Mouse (Mus musculus): ENCODE results near the gene Msantd3. TPM values are rescaled to one million over a fixed set of nuclear protein-coding genes. Genes with fewer than 3 reads are reported as not detected.

Msantd3 gene
- polyA plus RNA-seq (2012; fragmentation: generic; extraction: Trizol): 47.3 TPM
- long read RNA-seq, experiment 1, transcript Msantd3-202 (3 exons, 1,378 nt): major isoform, 13 of 28 reads
- long read RNA-seq, experiment 1, transcript Msantd3-203 (3 exons, 1,597 nt): minor isoform, 10 of 28 reads
- long read RNA-seq, experiment 1, partial matches to known transcripts: 4 of 28 reads
- long read RNA-seq, experiment 1, other reads (novel, unspliced or antisense): 1 of 28 reads
- long read RNA-seq, experiment 2, transcript Msantd3-203 (3 exons, 1,597 nt): minor isoform, 22 of 98 reads
- long read RNA-seq, experiment 2, transcript Msantd3-202 (3 exons, 1,378 nt): major isoform, 66 of 98 reads
- long read RNA-seq, experiment 2, partial matches to known transcripts: 1 of 98 reads
- long read RNA-seq, experiment 2, other reads (novel, unspliced or antisense): 9 of 98 reads

- Histone ChIP-seq H3K27me3 (ENCODE audit: control insufficient read depth, insufficient read depth, insufficient read length) (no peaks in the 10 kb centered on the region), H3K79me3 (ENCODE audit: low read depth) (peaks cover 38% of the 10 kb centered on the region), H3K36me3 (ENCODE audit: control insufficient read depth, insufficient read depth) (peaks cover 3% of the 10 kb centered on the region), H3K79me2 (ENCODE audit: control insufficient read depth, insufficient read depth) (peaks cover 53% of the 10 kb centered on the region), H3K4me3 (ENCODE audit: insufficient read depth, poor library complexity, severe bottlenecking) (peak within 1 kb of the TSS; percentile 58), H3ac (ENCODE audit: control insufficient read depth, insufficient read length, low read depth) (peak within 1 kb of the TSS; percentile 65)
- no peak for TF ChIP-seq MYOD1 (IDR thresholded peaks at IDR 0.05; ENCODE audit: control insufficient read depth, insufficient read length, low read depth)
- no peak for TF ChIP-seq MYOG (IDR thresholded peaks at IDR 0.05; ENCODE audit: control insufficient read depth, extremely low read depth, insufficient read length)
- TF ChIP-seq USF1 (IDR thresholded peaks at IDR 0.05; ENCODE audit: low read depth): no peak
- TF ChIP-seq MAX (IDR thresholded peaks at IDR 0.05): no peak
- TF ChIP-seq CEBPB (IDR thresholded peaks at IDR 0.05; ENCODE audit: low read depth): no peak
- no peak for TF ChIP-seq FOSL1 (IDR thresholded peaks at IDR 0.05; ENCODE audit: insufficient read depth, low read length, poor library complexity, severe bottlenecking)
- TF ChIP-seq CTCF (IDR thresholded peaks at IDR 0.05; ENCODE audit: control insufficient read depth, insufficient read depth, insufficient read length): no peak
Observed at GRCm38 (mm10) chr4:48539841-48540575, at the start of gene Msantd3. Gene Msantd3 (plus strand): TSS chr4:48539935.

GRCm38 (mm10) chr4:48491290-48491743, 48.4 kb upstream of the Msantd3 start:
- no peaks in the 10 kb centered on the region for H3K36me3 ChIP-seq (ENCODE audit: control insufficient read depth, insufficient read depth)
- no peak overlapping the region for H3ac ChIP-seq (ENCODE audit: control insufficient read depth, insufficient read length, low read depth)
- H3K4me3 ChIP-seq (ENCODE audit: insufficient read depth, poor library complexity, severe bottlenecking): no peak overlapping the region
- H3K79me3 ChIP-seq (ENCODE audit: low read depth): no peaks in the 10 kb centered on the region
- no peaks in the 10 kb centered on the region for H3K27me3 ChIP-seq (ENCODE audit: control insufficient read depth, insufficient read depth, insufficient read length)
- H3K79me2 ChIP-seq (ENCODE audit: control insufficient read depth, insufficient read depth): no peaks in the 10 kb centered on the region
- TF ChIP-seq MYOG (IDR thresholded peaks at IDR 0.05; ENCODE audit: control insufficient read depth, extremely low read depth, insufficient read length): no peak
- TF ChIP-seq CEBPB (IDR thresholded peaks at IDR 0.05; ENCODE audit: low read depth): no peak
- no peak for TF ChIP-seq MYOD1 (IDR thresholded peaks at IDR 0.05; ENCODE audit: control insufficient read depth, insufficient read length, low read depth)

DNA sequence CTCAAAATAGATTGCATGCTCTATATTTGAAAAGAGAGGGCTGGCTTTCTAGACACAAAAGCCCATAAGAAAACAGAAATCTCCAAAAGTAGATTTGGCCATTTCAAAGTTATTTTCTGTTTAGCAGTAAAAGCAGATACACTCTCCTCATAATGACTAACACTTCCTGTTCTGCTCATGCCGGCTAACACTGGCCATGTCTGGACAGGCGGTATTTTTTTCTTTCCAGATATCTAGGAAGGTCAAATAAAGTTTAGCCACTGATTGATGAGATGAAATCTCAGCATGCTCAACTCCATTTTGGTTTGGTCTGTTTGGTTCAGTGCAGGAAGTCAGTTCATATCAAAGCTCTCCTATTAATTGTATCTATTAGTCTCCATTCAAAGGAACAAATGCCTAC, 47.2 kb upstream of the Msantd3 start:
- Histone ChIP-seq H3K79me3 (ENCODE audit: low read depth) (no peaks in the 10 kb centered on the region), H3K79me2 (ENCODE audit: control insufficient read depth, insufficient read depth) (no peaks in the 10 kb centered on the region), H3ac (ENCODE audit: control insufficient read depth, insufficient read length, low read depth) (no peak overlapping the region), H3K4me3 (ENCODE audit: insufficient read depth, poor library complexity, severe bottlenecking) (no peak overlapping the region), H3K27me3 (ENCODE audit: control insufficient read depth, insufficient read depth, insufficient read length) (no peaks in the 10 kb centered on the region), H3K36me3 (ENCODE audit: control insufficient read depth, insufficient read depth) (no peaks in the 10 kb centered on the region)
- TF ChIP-seq MYOG (IDR thresholded peaks at IDR 0.05; ENCODE audit: control insufficient read depth, extremely low read depth, insufficient read length) (no peak), CEBPB (IDR thresholded peaks at IDR 0.05; ENCODE audit: low read depth) (no peak), MAX (IDR thresholded peaks at IDR 0.05) (no peak), USF1 (IDR thresholded peaks at IDR 0.05; ENCODE audit: low read depth) (no peak), MYOD1 (IDR thresholded peaks at IDR 0.05; ENCODE audit: control insufficient read depth, insufficient read length, low read depth) (no peak), FOSL1 (IDR thresholded peaks at IDR 0.05; ENCODE audit: insufficient read depth, low read length, poor library complexity, severe bottlenecking) (no peak), CTCF (IDR thresholded peaks at IDR 0.05; ENCODE audit: control insufficient read depth, insufficient read depth, insufficient read length) (no peak)

- H3K27me3 ChIP-seq (ENCODE audit: control insufficient read depth, insufficient read depth, insufficient read length): no peaks in the 10 kb centered on the region
- no peak overlapping the region for H3ac ChIP-seq (ENCODE audit: control insufficient read depth, insufficient read length, low read depth)
- TF ChIP-seq MYOG (IDR thresholded peaks at IDR 0.05; ENCODE audit: control insufficient read depth, extremely low read depth, insufficient read length) (no peak), MAX (IDR thresholded peaks at IDR 0.05) (no peak)
- H3K4me3 ChIP-seq (ENCODE audit: insufficient read depth, poor library complexity, severe bottlenecking): no peak overlapping the region
- H3K79me2 ChIP-seq (ENCODE audit: control insufficient read depth, insufficient read depth): no peaks in the 10 kb centered on the region
- H3K79me3 ChIP-seq (ENCODE audit: low read depth): no peaks in the 10 kb centered on the region
- H3K36me3 ChIP-seq (ENCODE audit: control insufficient read depth, insufficient read depth): no peaks in the 10 kb centered on the region
Observed at GRCm38 (mm10) chr4:48510861-48511260, 28.9 kb upstream of the Msantd3 start.

DNA sequence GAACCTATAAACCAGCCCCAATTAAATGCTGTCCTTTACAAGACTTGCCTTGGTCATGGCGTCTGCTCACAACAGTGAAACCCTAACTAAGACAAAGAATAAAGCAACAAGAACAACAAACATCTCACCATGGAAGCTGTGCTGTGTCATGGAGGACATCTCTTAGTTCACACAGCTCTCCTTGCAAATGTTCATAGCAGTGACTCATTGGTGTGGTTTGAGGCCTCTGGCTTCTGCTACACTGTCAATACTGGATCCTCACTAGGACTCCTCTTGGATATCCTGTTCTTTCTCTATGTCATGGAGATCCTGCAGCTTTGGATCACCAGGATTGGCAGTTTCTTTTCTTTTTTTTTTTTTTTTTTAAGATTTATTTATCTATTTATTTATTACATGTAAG, 10.2 kb upstream of the Msantd3 start:
- TF ChIP-seq FOSL1 (IDR thresholded peaks at IDR 0.05; ENCODE audit: insufficient read depth, low read length, poor library complexity, severe bottlenecking) (no peak), MYOG (IDR thresholded peaks at IDR 0.05; ENCODE audit: control insufficient read depth, extremely low read depth, insufficient read length) (no peak), MAX (IDR thresholded peaks at IDR 0.05) (no peak), CEBPB (IDR thresholded peaks at IDR 0.05; ENCODE audit: low read depth) (no peak), USF1 (IDR thresholded peaks at IDR 0.05; ENCODE audit: low read depth) (no peak), CTCF (IDR thresholded peaks at IDR 0.05; ENCODE audit: control insufficient read depth, insufficient read depth, insufficient read length) (no peak), MYOD1 (IDR thresholded peaks at IDR 0.05; ENCODE audit: control insufficient read depth, insufficient read length, low read depth) (no peak)
- Histone ChIP-seq H3ac (ENCODE audit: control insufficient read depth, insufficient read length, low read depth) (no peak overlapping the region), H3K79me3 (ENCODE audit: low read depth) (no peaks in the 10 kb centered on the region), H3K79me2 (ENCODE audit: control insufficient read depth, insufficient read depth) (no peaks in the 10 kb centered on the region), H3K36me3 (ENCODE audit: control insufficient read depth, insufficient read depth) (no peaks in the 10 kb centered on the region), H3K27me3 (ENCODE audit: control insufficient read depth, insufficient read depth, insufficient read length) (no peaks in the 10 kb centered on the region), H3K4me3 (ENCODE audit: insufficient read depth, poor library complexity, severe bottlenecking) (no peak overlapping the region)
